Mouse (Mus musculus): ENCODE results near the gene 1700001O22Rik.

1700001O22Rik gene

DNA sequence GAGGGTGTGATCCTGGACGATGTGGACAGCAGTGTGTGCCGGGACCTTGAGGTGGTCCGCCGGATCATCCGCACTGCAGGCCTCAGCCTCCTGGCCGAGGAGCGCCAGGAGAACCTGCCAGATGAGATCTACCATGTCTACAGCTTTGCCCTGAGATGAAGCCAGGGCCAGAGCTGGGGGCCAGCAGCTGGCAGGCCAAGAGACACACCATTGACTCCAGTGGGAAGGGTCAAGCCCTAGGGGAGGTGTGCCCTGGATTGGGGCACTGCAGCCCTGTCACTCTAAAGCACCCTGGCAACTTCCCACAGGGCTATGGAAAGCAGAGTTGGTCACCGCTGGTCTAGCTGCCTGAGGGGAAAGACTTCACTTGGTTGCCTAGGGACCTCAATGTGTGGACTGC lies 19.0 kb upstream of the 1700001O22Rik start:
- in situ Hi-C loops (cut with MboI; ENCODE audit: low pct_unique_long_range_greater_than_20kb in 1 of 2, low sequenced_read_pairs in 2 of 2, unreplicated experiment in 1 of 2) = loop anchor here (10.0 kb wide), 2 partner anchors 112 to 358 kb away; no protein-coding TSS in a partner anchor

DNA sequence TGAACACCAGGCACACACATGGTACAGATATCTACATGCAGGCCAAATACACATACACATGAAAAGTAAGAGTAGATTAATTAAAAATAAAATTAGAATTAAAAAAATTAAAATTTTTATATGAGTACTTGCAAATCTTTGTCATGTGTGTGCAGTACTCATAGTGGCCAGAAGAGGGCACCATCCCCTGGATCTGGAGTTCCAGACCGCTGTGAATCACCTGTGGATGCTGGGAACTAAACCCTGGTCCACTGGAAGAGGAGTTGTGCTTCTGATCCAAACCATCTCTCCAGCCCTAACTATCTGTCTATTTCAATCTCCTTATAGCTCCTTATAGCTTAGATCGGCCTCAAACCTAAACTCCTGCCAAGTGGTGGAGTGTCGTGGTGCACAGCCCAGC lies 17.6 kb upstream of the 1700001O22Rik start:
- in situ Hi-C loops (cut with MboI; ENCODE audit: low pct_unique_long_range_greater_than_20kb in 1 of 2, low sequenced_read_pairs in 2 of 2, unreplicated experiment in 1 of 2) = loop anchor here (10.0 kb wide), 2 partner anchors 114 to 356 kb away; no protein-coding TSS in a partner anchor

DNA sequence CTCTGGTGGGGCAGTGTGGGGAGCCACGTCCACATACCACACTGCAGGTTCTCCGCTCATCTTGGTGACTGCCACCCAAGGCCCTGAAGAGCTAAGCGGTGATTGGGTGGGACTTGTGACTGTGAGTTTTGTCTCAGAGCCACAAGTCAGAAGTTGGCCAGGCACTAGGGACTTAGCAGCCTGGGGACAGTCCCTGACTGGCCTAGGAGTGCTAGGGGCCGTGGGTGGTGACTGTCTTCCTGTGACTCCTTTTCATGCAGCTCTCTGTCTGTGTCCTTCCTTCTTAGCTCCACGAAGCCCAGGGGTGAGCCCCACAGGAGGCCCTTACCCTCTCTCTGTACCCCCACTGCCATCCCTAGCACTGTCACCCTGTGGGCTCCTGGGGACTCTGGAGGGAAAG lies 16.4 kb upstream of the 1700001O22Rik start:
- in situ Hi-C loops (cut with MboI; ENCODE audit: low pct_unique_long_range_greater_than_20kb in 1 of 2, low sequenced_read_pairs in 2 of 2, unreplicated experiment in 1 of 2) = loop anchor here (10.0 kb wide), 2 partner anchors 115 to 355 kb away; no protein-coding TSS in a partner anchor

DNA sequence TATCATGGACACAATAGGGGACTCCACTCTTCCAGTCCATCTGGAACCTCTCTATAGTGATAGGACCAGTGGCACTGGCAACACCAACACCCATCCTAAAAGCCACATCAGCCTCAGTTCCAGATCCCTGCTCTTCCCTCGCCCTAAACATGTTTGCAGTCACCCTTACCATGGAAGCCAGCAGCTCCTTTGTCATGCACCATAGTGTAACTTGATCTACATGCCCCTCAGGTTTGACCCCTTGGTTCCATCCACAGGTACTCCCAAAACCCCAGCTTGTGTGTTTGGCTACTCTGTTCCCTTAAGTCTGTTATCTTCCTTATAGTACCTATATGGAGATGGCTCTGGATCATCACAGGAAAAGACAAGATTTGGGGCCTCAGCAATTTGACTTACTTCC lies 12.9 kb upstream of the 1700001O22Rik start:
- in situ Hi-C loops (cut with MboI; ENCODE audit: low pct_unique_long_range_greater_than_20kb in 1 of 2, low sequenced_read_pairs in 2 of 2, unreplicated experiment in 1 of 2) = no loop called here

DNA sequence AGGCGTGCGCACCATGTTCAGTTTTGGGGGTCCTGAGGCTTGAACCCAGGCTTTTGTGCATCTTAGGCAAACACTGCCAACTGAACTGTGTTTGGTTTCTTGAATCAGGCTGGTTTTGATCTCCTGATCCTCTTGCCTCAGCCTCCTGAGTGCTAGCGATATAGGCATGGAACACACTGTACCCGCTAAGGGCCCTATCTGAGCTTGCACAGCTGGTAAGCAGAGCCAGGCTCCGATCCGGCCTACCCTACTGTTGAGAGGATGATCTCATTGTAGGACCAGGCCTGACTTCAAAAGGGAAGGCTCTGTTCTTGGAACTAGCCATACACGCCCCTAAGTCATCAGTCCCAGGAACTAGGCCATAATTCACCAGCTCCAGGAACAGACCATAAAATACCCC lies 7.1 kb upstream of the 1700001O22Rik start:
- in situ Hi-C loops (cut with MboI; ENCODE audit: low pct_unique_long_range_greater_than_20kb in 1 of 2, low sequenced_read_pairs in 2 of 2, unreplicated experiment in 1 of 2) = no loop called here

DNA sequence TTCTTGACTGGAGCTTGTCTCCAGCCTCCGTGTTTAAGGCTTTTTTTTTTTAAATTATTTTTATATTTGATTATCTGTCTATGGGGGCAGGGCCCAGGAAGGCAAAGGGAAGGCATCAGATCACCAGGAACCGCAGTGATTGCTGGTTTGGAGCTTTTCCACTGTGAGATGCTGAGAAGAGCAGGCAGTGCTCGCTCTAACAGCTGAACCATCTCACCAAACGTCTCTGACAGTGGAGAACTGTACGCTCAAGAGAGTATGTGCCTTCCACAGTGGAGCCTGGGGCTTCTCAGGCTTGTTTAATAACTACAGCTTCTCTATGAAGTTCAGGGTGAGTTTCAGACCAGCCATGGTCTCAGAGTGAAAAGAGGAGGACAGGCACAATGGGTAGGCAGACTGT lies 6.0 kb upstream of the 1700001O22Rik start:
- in situ Hi-C loops (cut with MboI; ENCODE audit: low pct_unique_long_range_greater_than_20kb in 1 of 2, low sequenced_read_pairs in 2 of 2, unreplicated experiment in 1 of 2) = no loop called here

DNA sequence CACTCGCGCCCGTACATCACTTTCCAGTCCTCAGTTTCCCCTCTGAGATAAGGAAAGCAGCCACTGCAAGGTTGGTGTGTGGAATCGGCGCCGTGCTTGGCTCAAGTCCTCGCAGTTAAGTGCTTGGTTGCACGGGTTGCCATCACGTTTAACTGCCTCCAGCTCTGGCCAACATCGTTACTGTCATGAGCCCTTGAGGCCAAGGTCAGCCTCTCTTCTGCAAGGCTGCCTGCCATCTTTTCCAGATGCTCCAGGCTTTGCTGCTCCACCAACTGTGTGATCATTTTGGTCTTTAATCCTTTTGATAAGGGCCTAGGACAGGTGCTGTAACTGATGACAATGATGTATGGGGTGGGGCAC lies 4.8 kb upstream of the 1700001O22Rik start:
- in situ Hi-C loops (cut with MboI; ENCODE audit: low pct_unique_long_range_greater_than_20kb in 1 of 2, low sequenced_read_pairs in 2 of 2, unreplicated experiment in 1 of 2) = no loop called here

DNA sequence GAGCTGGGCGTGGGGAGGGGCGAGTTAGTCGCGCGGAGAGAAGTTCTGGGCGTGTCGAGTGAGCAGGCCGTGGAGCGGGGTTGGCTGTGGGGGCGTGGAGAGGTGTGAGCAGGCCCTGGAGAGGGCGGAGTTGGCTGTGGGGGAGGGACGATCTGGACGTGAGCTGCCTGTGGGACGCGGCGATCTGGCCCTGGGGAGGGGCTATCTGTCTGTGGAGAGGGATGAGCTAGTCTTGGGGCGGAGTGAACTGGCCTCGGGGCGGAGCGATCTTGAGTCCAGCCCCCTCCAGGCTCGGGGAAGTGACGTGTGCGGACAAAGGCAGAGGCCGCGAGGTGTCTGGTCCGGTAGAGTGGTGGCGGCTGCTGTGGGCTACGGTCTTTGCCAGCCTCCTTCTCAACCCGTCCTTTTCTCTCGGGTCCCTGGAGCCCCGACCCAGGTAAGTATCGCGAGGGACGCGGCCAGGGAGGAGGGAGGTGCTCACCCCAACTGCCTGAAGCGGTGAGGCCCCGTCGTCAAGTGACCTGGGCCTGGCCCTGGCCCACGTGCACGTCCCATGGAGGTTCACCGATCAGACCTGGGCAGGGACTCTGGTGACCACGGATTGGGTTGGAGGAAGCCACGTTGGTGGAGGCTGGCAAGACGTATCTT lies 4.3 kb upstream of the 1700001O22Rik start, which contains the start of gene Ntmt1:
Ntmt1 (plus strand) TSS at position 179 of the 648 bp plus-strand sequence.
- in situ Hi-C loops (cut with MboI; ENCODE audit: low pct_unique_long_range_greater_than_20kb in 1 of 2, low sequenced_read_pairs in 2 of 2, unreplicated experiment in 1 of 2) = no loop called here

DNA sequence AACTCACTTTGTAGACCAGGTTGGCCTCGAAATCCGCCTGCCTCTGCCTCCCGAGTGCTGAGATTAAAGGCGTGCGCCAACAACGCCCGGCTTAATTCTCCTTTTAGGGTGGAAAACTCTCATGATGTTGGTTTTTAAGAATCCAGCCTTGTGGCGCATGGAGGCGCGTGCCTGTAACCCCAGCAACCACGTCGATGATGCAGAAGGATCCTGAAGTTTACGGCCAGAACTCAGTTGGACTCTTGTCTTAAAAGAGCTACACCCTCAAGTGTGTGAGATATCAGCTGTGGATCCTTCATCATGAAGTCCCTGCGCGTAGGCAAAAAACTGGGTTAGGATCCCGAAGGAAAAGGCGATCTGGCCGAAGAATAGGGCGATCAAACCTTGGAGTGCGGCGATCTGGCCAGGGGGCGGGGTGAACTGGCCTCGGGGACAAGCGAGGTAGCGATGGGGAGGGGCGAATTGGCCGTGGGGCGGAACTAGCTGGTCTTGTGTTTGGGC lies 3.7 kb upstream of the 1700001O22Rik start:
- in situ Hi-C loops (cut with MboI; ENCODE audit: low pct_unique_long_range_greater_than_20kb in 1 of 2, low sequenced_read_pairs in 2 of 2, unreplicated experiment in 1 of 2) = no loop called here

DNA sequence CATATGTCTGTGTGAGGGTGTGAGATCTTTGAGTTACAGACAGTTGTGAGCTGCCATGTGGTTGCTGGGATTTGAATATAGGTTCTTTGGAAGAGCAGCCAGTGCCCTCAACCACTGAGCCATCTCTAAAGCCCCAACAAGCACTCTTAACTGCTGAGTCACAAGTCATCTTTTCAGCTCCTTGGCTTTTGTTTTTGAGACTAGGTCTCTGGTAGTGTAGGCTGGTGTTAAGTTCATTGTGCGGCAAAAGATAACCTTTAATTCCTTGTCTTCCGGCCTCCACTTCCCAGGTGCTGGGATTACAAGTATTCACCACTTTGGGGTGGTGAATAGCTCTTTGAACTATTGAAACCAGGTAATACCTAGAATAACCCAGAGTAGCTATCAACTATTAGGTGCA lies 2.5 kb upstream of the 1700001O22Rik start:
- in situ Hi-C loops (cut with MboI; ENCODE audit: low pct_unique_long_range_greater_than_20kb in 1 of 2, low sequenced_read_pairs in 2 of 2, unreplicated experiment in 1 of 2) = no loop called here

DNA sequence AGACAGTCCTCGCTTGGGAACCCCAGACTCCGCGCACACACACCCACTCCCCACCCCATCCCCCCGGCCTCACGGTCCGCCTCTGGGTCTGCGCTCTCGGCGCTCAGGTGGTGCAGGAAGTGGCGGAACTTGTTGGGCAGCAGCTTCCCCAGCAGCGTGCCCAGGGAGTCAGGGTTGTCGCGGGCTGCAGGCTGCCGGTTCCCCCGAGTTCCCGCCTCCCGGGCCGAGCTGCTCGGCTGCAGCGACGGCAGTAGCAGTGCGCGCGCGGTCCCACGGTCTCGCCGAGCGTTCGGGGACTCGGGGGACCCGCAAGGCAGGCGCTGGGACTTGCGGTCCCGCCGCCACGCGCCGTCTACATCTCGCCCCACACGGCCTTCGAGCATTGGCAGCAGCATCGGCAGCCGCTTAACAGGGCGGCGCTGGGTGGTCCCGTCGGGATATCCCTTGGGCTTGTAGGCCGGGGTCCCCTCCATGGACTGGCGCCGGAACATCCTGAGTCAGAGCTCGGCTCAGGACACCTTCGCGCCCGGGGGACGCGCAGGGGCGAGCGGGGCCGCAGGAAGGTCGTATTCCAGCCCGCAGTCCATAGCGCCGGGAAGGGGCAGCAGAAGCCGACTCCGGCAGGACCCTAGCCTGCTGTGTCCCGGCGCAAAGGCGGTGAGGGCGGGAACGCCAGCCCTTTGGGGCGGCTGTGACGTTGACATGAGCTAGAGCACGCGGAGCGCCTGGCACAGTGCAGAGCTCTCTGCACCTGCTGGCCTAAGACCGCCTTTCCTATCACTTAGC lies 2.2 kb downstream of the 1700001O22Rik start:
- in situ Hi-C loops (cut with MboI; ENCODE audit: low pct_unique_long_range_greater_than_20kb in 1 of 2, low sequenced_read_pairs in 2 of 2, unreplicated experiment in 1 of 2) = no loop called here

DNA sequence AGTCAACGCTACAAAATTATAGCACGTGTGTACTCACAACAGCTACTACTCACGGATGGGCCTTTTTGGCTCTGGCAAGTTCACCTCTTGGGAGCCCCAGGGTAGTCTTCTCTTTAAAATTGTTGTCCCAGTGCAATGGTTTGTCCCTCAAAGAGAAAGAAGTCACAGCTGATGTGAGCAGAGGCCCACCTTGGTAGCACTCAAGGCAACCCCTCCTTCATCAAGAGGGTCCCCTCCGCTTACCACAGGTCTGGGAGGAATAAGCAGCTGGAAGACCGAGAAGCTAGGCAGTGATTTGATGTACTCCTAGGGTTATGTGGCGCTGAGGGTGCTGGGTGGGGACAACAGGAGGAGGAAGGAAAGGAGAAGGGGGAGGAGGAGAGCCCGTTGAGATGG lies 2.8 kb downstream of the 1700001O22Rik start:
- in situ Hi-C loops (cut with MboI; ENCODE audit: low pct_unique_long_range_greater_than_20kb in 1 of 2, low sequenced_read_pairs in 2 of 2, unreplicated experiment in 1 of 2) = no loop called here

DNA sequence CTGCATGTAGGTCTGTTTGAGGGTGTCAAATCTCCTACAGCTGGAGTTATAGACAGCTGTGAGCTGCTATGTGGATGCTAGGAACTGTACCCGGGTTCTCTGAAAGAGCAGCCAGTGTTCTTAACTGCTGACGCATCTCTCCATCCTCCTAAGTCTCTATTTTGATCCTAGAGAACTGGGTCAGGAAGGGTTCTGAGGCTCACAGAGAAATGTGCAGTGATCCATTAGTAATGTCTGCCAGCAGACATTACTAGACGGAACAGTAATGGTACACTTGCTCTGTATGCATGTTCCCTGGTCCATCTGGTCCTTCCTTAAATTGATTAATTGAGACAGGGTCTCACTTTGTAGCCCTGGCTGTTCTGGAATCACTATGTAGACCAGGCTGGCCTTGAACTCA lies 4.0 kb downstream of the 1700001O22Rik start:
- in situ Hi-C loops (cut with MboI; ENCODE audit: low pct_unique_long_range_greater_than_20kb in 1 of 2, low sequenced_read_pairs in 2 of 2, unreplicated experiment in 1 of 2) = loop anchor here in 1 of 2 experiments (10.0 kb wide), 2 partner anchors 335 to 365 kb away; no protein-coding TSS in a partner anchor

DNA sequence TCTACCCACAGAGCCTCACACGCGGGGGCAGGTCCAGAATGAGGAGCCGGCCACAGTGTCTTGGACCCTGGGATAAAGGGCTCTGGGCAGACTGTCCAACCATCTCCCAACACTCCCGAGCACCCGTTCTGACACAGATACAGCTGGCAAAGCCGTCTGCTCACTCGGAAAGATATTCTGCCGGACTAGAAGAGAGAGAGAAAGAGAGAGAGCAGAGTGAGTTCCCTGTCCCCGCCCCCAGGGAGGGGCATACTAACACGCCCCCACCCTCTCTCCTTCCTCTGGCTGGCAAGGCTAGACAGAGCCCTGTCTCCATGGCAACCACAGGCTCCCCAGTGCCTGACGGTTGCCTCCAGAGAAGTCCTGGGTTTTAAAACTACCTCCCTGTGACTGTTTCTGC lies 7.1 kb downstream of the 1700001O22Rik start:
- in situ Hi-C loops (cut with MboI; ENCODE audit: low pct_unique_long_range_greater_than_20kb in 1 of 2, low sequenced_read_pairs in 2 of 2, unreplicated experiment in 1 of 2) = loop anchor here in 1 of 2 experiments (10.0 kb wide), 2 partner anchors 332 to 362 kb away; no protein-coding TSS in a partner anchor

DNA sequence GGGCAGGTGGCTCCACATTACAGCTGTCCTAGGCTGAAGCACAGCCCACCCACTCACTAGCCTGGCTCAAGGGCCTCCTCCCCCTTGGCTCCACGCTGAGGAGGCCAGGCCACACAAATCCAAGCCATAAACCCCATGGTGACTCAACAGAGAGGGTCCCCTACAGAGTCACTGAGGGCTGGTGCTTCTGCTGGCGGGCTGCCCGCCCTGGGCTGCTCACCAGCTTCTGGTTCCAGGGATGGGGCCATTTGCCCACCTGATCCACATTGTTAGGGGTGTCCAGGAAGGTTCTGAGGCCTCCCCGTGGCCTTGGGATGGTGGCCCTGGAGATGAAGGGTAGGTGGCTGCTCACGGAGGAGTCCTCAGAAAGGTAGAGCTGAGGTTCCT lies 7.6 kb downstream of the 1700001O22Rik start:
- in situ Hi-C loops (cut with MboI; ENCODE audit: low pct_unique_long_range_greater_than_20kb in 1 of 2, low sequenced_read_pairs in 2 of 2, unreplicated experiment in 1 of 2) = loop anchor here in 1 of 2 experiments (10.0 kb wide), 2 partner anchors 331 to 361 kb away; no protein-coding TSS in a partner anchor

DNA sequence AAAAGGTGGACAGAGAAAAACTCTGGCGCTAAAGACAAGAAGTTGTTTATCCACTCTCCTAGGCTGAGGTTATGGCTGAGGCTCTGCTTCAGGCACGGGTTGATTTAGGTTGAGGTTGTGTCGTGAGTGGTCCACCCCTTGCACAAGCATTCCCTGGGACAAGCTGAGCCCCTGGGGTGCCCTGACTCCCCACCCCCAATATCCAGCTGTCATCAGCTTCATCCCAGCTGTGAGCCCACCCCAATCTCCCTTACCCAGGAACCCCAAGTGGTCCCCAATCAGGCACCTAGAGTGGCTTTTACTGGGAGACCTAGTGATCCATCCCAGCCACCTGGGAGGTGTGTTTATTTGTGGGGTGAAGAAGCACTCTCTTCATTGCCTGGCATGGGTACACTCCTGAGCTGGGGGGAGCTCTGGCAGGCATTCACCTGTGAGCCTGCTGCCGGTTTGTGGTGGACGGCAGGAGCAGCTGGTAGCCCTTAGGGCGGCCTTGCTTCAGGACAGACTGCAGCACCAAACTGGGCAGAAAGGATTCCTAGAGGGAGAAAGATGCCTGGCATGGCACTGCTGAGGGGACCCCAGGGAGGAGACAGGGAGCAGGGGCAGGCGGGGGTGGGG lies 8.1 kb downstream of the 1700001O22Rik start:
- in situ Hi-C loops (cut with MboI; ENCODE audit: low pct_unique_long_range_greater_than_20kb in 1 of 2, low sequenced_read_pairs in 2 of 2, unreplicated experiment in 1 of 2) = loop anchor here in 1 of 2 experiments (10.0 kb wide), 2 partner anchors 331 to 361 kb away; no protein-coding TSS in a partner anchor

DNA sequence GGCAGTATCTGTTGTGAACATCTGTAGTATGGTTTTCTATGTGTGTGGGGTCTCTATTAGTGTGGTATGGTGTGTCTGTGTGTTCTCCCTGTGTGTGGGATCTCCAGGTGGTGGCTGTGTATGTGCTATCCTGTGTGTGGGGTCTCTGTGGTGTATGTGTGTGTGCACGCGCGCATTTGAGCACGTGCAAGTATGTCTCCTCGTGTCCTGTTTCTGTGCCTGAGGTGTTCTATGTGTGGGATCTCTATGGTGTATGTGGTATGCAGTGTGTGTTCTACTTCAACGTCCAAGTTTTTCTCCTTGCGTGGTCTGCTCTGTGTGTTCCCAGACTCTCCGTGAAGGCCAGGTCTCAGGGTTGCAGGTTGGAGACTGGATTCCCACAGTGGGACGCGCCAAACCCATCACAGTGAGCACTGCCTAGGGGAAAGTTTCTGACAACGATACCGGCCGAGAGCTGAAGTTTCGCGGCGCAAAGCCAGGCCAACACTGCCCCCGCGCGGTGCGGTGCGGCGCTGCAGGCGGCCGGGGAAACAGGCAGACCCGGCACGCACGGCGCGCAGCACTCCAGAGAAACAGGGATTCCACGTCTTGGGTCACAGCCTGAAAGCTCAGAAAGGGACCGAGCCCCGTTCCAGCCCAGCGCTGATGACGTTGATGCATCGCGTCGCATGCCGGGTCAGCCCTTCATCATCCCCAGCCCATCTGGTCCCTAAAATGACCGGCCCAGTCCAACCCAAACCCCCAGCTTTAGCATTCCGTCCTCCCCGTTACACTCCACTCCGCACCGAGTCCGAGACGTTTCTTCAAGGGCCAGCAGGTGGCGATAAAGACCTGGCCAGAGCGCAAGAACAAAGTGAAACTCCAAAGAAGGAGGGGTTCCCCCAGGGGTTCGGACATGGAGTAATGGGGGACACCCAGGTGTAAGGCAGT lies 9.0 kb downstream of the 1700001O22Rik start:
- in situ Hi-C loops (cut with MboI; ENCODE audit: low pct_unique_long_range_greater_than_20kb in 1 of 2, low sequenced_read_pairs in 2 of 2, unreplicated experiment in 1 of 2) = loop anchor here in 1 of 2 experiments (10.0 kb wide), 2 partner anchors 330 to 360 kb away; no protein-coding TSS in a partner anchor

DNA sequence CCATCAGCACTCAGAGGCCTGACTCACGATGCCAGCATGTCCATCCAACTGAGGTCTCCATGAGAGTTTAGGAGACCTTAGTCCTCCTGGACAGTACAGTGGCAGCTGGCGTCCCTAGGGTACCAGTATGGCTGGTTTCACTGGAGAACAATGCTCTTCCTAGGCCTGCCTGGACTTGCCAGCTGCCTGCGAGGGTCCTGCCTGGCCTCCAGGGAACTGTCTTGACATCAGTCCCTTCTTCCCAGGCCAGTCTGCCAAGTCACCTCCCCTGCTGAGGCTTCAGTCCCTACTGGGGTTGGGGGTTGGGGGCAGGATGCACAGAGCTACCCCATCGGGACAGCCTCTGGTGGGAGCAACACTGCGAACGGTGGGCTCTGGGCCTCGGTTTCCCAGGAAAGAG lies 11.4 kb downstream of the 1700001O22Rik start:
- in situ Hi-C loops (cut with MboI; ENCODE audit: low pct_unique_long_range_greater_than_20kb in 1 of 2, low sequenced_read_pairs in 2 of 2, unreplicated experiment in 1 of 2) = loop anchor here in 1 of 2 experiments (10.0 kb wide), 2 partner anchors 327 to 357 kb away; no protein-coding TSS in a partner anchor
